Mouse (Mus musculus): ENCODE measurements around the gene Ank3. TPM values are rescaled to one million over a fixed set of nuclear protein-coding genes. Genes with fewer than 3 reads are reported as not detected.
A peak's percentile ranks its signal among the peaks of the same experiment; 100 is the strongest.

The Ank3 gene
- polyA plus RNA-seq, 1 experiment from 2014 or later, result 102 TPM

DNA sequence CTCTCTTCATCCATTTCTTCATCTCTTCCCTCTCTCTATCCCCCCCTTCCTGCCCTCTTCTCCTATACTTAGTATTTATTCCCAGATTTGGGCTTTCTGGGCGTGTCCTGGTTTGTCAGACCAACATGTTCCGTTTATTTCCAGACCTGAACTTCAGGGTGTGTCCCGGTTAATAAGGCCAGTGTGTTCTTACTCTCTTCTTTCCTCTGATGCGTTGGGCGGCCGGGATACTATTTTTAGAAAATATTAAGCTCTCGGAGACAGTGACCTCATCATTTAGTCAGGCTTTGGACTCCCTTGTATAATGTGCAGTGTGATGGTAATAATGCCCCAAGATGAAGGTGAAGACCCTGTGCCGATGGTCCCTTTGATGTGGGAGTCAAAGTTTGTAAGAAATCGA is 546.3 kb downstream of the Ank3 start:
- Histone ChIP-seq H3K9ac (replicated peaks) (no peak overlapping the region), H3K9me3 (no peaks in the 10 kb centered on the region), H3K4me1 (replicated peaks) (peaks cover 38% of the 10 kb centered on the region), H3K27ac (no peak overlapping the region), H3K27me3 (no peaks in the 10 kb centered on the region), H3K36me3 (peaks cover 10% of the 10 kb centered on the region; the same call in 1 of the 2 replicates), H3K4me3 (replicated peaks) (no peak overlapping the region), H3K4me2 (replicated peaks) (no peak overlapping the region)
- ATAC-seq, result no peak
- WGBS, result 83% methylated on average over 9 of the region's 9 CpGs

DNA sequence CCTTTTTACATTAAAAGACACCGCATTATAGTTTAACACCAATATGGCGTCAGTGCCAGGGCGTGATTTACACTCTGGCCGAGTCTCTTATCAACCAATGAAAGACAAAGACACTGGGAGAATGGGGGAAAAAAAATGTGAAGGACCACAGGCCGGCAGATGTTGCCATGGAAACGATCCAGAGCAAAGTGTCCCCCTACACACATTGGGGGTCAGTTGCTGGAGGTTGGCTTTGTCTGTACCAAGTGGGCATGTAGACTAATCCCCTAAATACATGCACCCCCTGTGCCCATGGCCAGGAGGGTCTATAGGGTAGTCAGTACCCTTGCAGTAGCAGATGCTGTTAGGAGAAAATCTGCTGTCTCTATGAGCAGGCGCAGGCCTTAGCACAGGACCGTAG is 547.3 kb downstream of the Ank3 start:
- H3K27ac ChIP-seq, result peak overlapping the region; percentile 19; the same call in 1 of the 2 replicates
- H3K4me1 ChIP-seq (replicated peaks), result peaks cover 38% of the 10 kb centered on the region
- H3K36me3 ChIP-seq, result 0 out of 2 replicates have a peak, but pooled peaks cover 8% of the 10 kb centered on the region
- H3K9ac ChIP-seq (replicated peaks), result no peak overlapping the region
- no peak overlapping the region for H3K4me2 ChIP-seq (replicated peaks)
- peak; percentile 71 for ATAC-seq
- WGBS, result 40% methylated on average over 8 of the region's 8 CpGs
- no peak overlapping the region for H3K4me3 ChIP-seq (replicated peaks)
- H3K9me3 ChIP-seq, result no peaks in the 10 kb centered on the region
- H3K27me3 ChIP-seq, result no peaks in the 10 kb centered on the region

DNA sequence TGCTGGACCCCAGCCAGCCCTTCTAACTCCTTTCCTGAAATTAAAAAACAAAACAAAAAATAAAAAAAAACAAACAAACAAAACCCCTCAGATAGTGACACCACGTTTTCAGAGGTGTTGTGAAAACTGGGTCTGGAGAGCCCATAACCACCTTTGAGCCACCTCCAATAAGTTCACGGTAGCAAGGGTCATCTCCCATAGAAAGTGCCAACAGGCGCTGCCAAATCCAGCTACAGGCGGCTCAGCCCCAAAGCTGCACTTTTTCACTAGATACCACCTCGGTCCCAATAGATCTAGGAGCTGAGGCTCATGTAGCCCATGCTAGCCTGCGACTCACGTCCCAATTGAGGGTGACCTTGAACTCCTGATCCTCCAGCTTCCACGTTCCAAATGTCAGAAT is 547.7 kb downstream of the Ank3 start:
- H3K27ac ChIP-seq, result 0 out of 2 replicates have a peak overlapping the region, but pooled peaks have one; percentile 19
- ATAC-seq, result no peak

DNA sequence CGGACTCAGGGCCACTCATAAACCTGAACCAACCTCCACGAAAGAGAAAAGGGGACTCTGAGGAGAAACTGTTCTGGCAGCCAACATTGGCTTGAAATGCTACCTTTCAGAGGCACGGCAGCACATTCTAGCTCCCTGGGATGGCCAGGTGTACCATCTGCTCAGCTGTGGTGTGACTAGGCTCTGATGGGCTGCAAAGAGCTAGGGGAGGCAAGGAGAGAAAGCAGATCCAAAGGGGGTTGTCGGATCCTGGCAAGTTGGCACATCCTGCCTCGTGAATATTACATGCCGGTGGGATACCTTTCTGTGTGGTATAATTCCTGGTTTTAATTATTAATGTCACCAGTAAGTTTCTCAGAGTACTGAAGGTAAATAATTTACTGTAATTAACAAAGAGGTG is 548.5 kb downstream of the Ank3 start:
- Histone ChIP-seq H3K9ac (replicated peaks) (no peak overlapping the region), H3K4me2 (replicated peaks) (no peak overlapping the region), H3K27me3 (no peaks in the 10 kb centered on the region), H3K9me3 (no peaks in the 10 kb centered on the region), H3K36me3 (no peaks in the 10 kb centered on the region), H3K4me1 (replicated peaks) (peaks cover 33% of the 10 kb centered on the region), H3K4me3 (replicated peaks) (no peak overlapping the region), H3K27ac (peak overlapping the region; percentile 21; the same call in 1 of the 2 replicates)
- WGBS, result 85% methylated on average over 6 of the region's 6 CpGs
- no peak for ATAC-seq

More for the DNA sequence above, 547.7 kb downstream of the Ank3 start:
- H3K9me3 ChIP-seq, result no peaks in the 10 kb centered on the region
- peaks cover 34% of the 10 kb centered on the region for H3K4me1 ChIP-seq (replicated peaks)
- H3K36me3 ChIP-seq, result 0 out of 2 replicates have a peak, but pooled peaks cover 5% of the 10 kb centered on the region
- no peak overlapping the region for H3K4me2 ChIP-seq (replicated peaks)
- no peak overlapping the region for H3K4me3 ChIP-seq (replicated peaks)
- WGBS, result 78% methylated on average over 8 of the region's 8 CpGs
- H3K27me3 ChIP-seq, result no peaks in the 10 kb centered on the region
- no peak overlapping the region for H3K9ac ChIP-seq (replicated peaks)

DNA sequence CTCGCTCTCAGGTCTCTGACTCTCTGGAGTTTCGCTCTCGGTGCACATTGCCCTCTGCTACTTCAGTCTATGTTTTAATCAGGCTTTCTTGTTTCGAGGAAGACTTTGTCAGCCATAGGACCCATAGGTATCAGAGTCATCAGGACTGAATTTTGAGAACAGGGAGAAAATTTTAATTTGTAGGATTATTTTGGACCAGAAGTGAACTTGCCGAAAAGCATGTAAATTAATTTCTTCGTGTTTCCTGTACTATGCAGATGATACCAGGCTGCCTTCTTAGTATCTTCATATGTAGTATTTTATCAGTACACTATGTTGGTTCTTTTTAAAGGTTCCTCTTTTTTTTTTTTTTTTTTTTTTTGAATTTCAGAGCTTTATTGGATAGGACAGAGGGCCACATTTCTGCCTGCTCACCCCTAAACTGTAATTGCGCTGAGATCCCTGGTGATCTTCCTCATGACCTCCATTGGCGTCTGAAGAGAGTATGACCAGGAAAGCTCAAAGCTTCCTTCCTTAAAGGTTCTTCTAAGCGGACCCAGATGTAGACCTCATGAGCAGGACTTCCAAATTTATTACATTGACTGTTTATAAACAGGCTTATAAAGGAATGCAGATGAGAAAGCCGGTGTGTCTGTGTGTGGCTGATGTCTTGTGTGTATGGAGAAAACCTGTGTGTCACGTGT is 551.8 kb downstream of the Ank3 start:
- Histone ChIP-seq H3K9me3 (no peaks in the 10 kb centered on the region), H3K4me1 (replicated peaks) (peaks cover 7% of the 10 kb centered on the region), H3K4me2 (replicated peaks) (no peak overlapping the region), H3K27me3 (no peaks in the 10 kb centered on the region), H3K27ac (no peak overlapping the region), H3K4me3 (replicated peaks) (no peak overlapping the region), H3K9ac (replicated peaks) (no peak overlapping the region), H3K36me3 (peaks cover 13% of the 10 kb centered on the region)
- WGBS, result 94% methylated on average over 11 of the region's 11 CpGs
- ATAC-seq, result no peak

DNA sequence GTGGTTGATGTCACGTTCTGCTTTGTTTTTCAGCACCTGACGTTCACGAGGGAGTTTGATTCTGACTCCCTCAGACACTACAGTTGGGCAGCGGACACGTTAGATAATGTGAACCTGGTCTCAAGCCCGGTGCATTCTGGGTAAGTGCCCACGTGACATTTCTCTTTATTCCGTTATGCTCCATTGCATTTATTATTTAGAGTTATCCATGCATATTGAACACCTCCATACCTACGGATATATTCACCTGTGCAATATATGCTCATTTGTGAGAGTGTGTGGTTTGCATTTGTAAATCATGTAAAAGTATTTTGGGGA is 552.3 kb downstream of the Ank3 start:
- Histone ChIP-seq H3K9me3 (no peaks in the 10 kb centered on the region), H3K36me3 (peaks cover 18% of the 10 kb centered on the region), H3K27me3 (no peaks in the 10 kb centered on the region), H3K4me2 (replicated peaks) (no peak overlapping the region), H3K4me1 (replicated peaks) (peaks cover 2% of the 10 kb centered on the region), H3K4me3 (replicated peaks) (no peak overlapping the region), H3K27ac (no peak overlapping the region), H3K9ac (replicated peaks) (no peak overlapping the region)
- no peak for ATAC-seq
- 86% methylated on average over 9 of the region's 9 CpGs for WGBS

DNA sequence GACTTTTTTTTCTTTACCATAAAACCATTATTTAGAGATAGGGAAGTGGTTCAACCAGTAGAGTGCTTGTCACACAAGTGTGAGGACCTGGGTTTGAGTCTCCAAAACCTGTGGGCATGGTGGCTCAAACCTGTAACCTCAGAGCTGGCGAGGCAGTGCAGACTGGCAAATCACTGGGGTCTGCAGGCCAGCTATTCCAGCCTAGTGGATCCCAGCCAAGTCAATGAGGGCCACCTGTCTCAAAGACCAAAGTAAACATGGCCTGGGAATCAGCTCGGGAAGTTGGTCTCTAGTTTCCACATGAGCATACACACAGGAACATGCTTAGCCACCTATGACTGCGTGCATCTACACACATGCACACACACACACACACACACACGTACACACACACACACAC is 552.9 kb downstream of the Ank3 start:
- no peak for ATAC-seq
- Histone ChIP-seq H3K4me3 (replicated peaks) (no peak overlapping the region), H3K36me3 (peaks cover 23% of the 10 kb centered on the region), H3K9ac (replicated peaks) (no peak overlapping the region), H3K4me2 (replicated peaks) (no peak overlapping the region), H3K4me1 (replicated peaks) (no peaks in the 10 kb centered on the region; the same call in 1 of the 2 replicates), H3K9me3 (no peaks in the 10 kb centered on the region), H3K27ac (no peak overlapping the region), H3K27me3 (no peaks in the 10 kb centered on the region)
- WGBS, result 93% methylated on average over 4 of the region's 4 CpGs

DNA sequence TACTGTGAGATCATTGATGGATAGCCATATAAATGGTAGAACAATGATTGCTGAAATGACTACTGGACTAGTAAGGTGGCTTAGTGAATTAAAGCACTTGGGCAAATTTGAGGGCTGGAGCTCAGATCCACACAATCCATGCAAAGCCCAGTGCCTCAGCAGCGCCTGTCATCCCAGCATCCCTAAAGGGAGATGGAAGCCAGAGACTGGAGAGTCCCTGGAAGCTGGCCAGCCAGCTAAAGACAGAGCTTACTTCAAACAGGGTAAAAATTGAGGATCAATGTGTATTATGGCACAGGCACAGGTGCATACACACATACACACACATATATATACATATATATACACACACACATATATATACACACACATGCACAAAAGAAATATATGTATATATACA is 553.7 kb downstream of the Ank3 start:
- Histone ChIP-seq H3K36me3 (peaks cover 26% of the 10 kb centered on the region), H3K4me1 (replicated peaks) (no peaks in the 10 kb centered on the region), H3K9me3 (no peaks in the 10 kb centered on the region), H3K27ac (no peak overlapping the region; the same call in 1 of the 2 replicates), H3K9ac (replicated peaks) (no peak overlapping the region), H3K27me3 (no peaks in the 10 kb centered on the region), H3K4me2 (replicated peaks) (no peak overlapping the region), H3K4me3 (replicated peaks) (no peak overlapping the region)
- 96% methylated on average over 1 of the region's 1 CpGs for WGBS
- no peak for ATAC-seq

DNA sequence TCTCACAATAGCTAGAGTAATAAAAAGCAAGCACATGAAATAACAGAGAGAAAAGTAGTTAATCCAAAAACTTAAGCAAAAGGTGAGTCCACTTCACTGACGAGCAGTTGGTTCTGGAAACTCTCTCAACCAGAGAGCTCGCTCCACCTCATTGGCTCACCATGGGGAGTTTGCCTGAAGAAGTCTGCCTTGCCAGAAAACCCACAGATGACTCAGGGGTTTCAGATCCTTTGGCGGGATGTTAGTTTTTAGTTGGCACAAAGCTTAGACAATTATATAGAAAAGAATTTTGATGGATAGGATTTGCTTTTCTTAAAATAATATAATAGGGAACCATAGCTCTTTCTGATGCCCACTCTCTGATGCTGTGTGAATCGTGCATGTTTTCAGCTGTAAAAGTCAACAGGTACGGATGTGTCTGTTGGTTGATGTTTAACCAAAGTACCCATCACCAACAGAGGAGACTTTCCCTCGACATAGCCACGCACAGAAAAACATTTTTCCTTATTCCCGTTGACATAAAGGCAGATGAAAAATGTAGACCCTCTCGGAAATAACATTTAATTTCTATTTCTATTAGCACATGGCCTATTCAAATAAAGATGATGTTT is 556.2 kb downstream of the Ank3 start:
- no peak for ATAC-seq
- no peak overlapping the region for H3K4me2 ChIP-seq (replicated peaks)

DNA sequence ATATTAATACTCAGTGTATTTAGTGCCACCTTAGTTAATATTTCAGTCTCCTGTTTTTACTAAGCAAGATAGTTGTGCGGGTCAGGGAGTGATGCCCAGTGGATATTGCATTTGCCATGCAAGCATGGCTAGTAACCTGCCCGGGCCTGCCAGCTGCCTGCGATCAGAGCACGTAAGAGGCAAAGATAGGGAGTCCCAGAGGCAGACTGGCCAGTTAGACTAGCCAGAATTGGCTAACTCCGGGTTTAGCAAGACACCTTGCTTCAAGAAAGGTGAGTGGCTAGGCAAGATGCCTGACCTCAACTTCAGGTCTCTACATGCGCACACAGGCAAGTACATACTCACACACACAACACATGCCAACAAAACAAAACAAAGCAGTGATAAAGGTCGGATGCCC is 563.7 kb downstream of the Ank3 start:
- Histone ChIP-seq H3K9me3 (no peaks in the 10 kb centered on the region), H3K36me3 (peaks cover 25% of the 10 kb centered on the region), H3K27me3 (no peaks in the 10 kb centered on the region), H3K4me1 (replicated peaks) (0 out of 2 replicates have a peak, but pooled peaks cover 3% of the 10 kb centered on the region), H3K27ac (no peak overlapping the region), H3K4me3 (replicated peaks) (no peak overlapping the region), H3K9ac (replicated peaks) (no peak overlapping the region), H3K4me2 (replicated peaks) (no peak overlapping the region)
- WGBS, result 90% methylated on average over 7 of the region's 7 CpGs
- no peak for ATAC-seq

More for the DNA sequence above, 556.2 kb downstream of the Ank3 start:
- peaks cover 33% of the 10 kb centered on the region for H3K36me3 ChIP-seq
- no peaks in the 10 kb centered on the region for H3K9me3 ChIP-seq
- H3K27ac ChIP-seq, result no peak overlapping the region
- 0 out of 2 replicates have a peak, but pooled peaks cover 3% of the 10 kb centered on the region for H3K4me1 ChIP-seq (replicated peaks)
- WGBS, result 90% methylated on average over 9 of the region's 9 CpGs
- H3K9ac ChIP-seq (replicated peaks), result no peak overlapping the region
- H3K27me3 ChIP-seq, result no peaks in the 10 kb centered on the region
- H3K4me3 ChIP-seq (replicated peaks), result no peak overlapping the region

DNA sequence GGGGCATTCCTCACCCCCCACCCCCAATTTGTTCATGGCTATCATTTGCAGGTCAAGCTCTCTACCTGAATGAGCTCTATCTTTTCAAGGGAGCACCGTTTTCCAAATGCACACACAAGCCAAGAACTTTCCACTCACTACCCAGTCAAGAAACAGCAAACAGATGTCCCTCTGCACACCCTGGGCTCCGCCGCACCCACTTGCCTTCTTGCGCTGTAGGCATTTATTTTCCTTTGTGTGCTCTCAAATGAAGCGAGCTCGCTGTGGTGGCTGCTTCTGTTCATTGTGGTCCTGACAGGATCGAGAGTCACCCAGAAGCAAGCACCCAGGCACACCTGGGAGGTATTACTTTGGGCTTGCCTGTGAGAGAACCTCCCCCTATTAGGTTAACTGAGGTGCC is 564.4 kb downstream of the Ank3 start:
- no peak overlapping the region for H3K4me3 ChIP-seq (replicated peaks)
- 0 out of 2 replicates have a peak, but pooled peaks cover under 1% of the 10 kb centered on the region for H3K4me1 ChIP-seq (replicated peaks)
- ATAC-seq, result no peak
- no peak overlapping the region for H3K27ac ChIP-seq
- H3K9ac ChIP-seq (replicated peaks), result no peak overlapping the region
- no peaks in the 10 kb centered on the region for H3K9me3 ChIP-seq
- H3K27me3 ChIP-seq, result no peaks in the 10 kb centered on the region
- no peak overlapping the region for H3K4me2 ChIP-seq (replicated peaks)
- H3K36me3 ChIP-seq, result peaks cover 25% of the 10 kb centered on the region
- WGBS, result 90% methylated on average over 7 of the region's 7 CpGs

DNA sequence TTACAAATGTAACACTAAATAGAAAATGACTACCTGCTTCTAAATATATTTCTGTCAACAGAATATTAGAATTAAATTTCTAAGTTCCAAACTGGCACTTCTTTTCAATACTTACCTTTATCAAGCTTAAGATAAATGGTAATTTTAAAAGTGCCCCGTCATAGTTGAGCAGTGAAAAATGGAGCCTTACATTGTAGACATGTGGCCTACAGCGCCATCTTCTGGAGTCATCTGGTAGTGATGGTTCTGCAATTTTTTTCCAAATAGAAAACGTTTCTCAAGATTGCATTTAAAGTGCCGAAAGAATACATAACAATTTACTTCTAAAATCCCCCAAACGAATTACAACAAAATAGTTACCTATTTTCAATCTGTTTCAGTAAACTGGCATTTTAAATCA is 566.0 kb downstream of the Ank3 start:
- H3K27ac ChIP-seq, result no peak overlapping the region
- H3K4me3 ChIP-seq (replicated peaks), result no peak overlapping the region
- H3K36me3 ChIP-seq, result peaks cover 27% of the 10 kb centered on the region
- H3K4me1 ChIP-seq (replicated peaks), result no peaks in the 10 kb centered on the region
- H3K27me3 ChIP-seq, result no peaks in the 10 kb centered on the region
- H3K9me3 ChIP-seq, result no peaks in the 10 kb centered on the region
- H3K4me2 ChIP-seq (replicated peaks), result no peak overlapping the region
- WGBS, result 9% methylated on average over 5 of the region's 5 CpGs
- ATAC-seq, result no peak
- H3K9ac ChIP-seq (replicated peaks), result no peak overlapping the region

Measured in midbrain, embryonic 13.5 days (tissue).